Mouse (Mus musculus): ENCODE measurements around the gene Pdpk1. TPM values are rescaled to one million over a fixed set of nuclear protein-coding genes. Genes with fewer than 3 reads are reported as not detected.
"Not testable (repeated sequence)": the region's sequence is repeated elsewhere in the genome, so short reads cannot be mapped to it uniquely, and the experiment has no call there.

Pdpk1 gene
- polyA plus RNA-seq, 1 experiment from 2014 or later: 46.9 TPM

- Histone ChIP-seq H3K4me2 (no peak overlapping the region), H3K27me3 (replicated peaks) (no peaks in the 10 kb centered on the region), H3K36me3 (no peaks in the 10 kb centered on the region), H3K4me1 (replicated peaks) (peaks cover 11% of the 10 kb centered on the region), H3K9ac (no peak overlapping the region), H3K9me3 (replicated peaks) (no peaks in the 10 kb centered on the region), H3K27ac (ENCODE audit: poor library complexity, severe bottlenecking) (no peak overlapping the region), H3K4me3 (no peak overlapping the region)
- ATAC-seq (ENCODE audit: insufficient number of reproducible peaks, low FRiP score): no peak
- whole genome bisulfite sequencing: 84% methylated on average over 3 of the region's 3 CpGs
Measured at GRCm38 (mm10) chr17:24119446-24119845, 31.3 kb downstream of the Pdpk1 start.

- Histone ChIP-seq H3K9ac (no peak overlapping the region), H3K4me2 (no peak overlapping the region), H3K27me3 (replicated peaks) (no peaks in the 10 kb centered on the region), H3K27ac (ENCODE audit: poor library complexity, severe bottlenecking) (no peak overlapping the region), H3K4me3 (no peak overlapping the region), H3K4me1 (replicated peaks) (peaks cover 19% of the 10 kb centered on the region), H3K36me3 (peaks cover 23% of the 10 kb centered on the region), H3K9me3 (replicated peaks) (no peaks in the 10 kb centered on the region)
- no peak for ATAC-seq (ENCODE audit: insufficient number of reproducible peaks, low FRiP score)
- WGBS: 80% methylated on average over 4 of the region's 4 CpGs
Measured at GRCm38 (mm10) chr17:24113031-24113430, 37.7 kb downstream of the Pdpk1 start.

GRCm38 (mm10) chr17:24111256-24111655, 39.5 kb downstream of the Pdpk1 start:
- Histone ChIP-seq H3K27me3 (replicated peaks) (no peaks in the 10 kb centered on the region), H3K4me3 (no peak overlapping the region), H3K4me1 (replicated peaks) (peaks cover 17% of the 10 kb centered on the region), H3K9me3 (replicated peaks) (no peaks in the 10 kb centered on the region), H3K36me3 (peaks cover 27% of the 10 kb centered on the region), H3K4me2 (no peak overlapping the region), H3K27ac (ENCODE audit: poor library complexity, severe bottlenecking) (no peak overlapping the region), H3K9ac (no peak overlapping the region)
- 89% methylated on average over 1 of the region's 1 CpGs for WGBS
- no peak for ATAC-seq (ENCODE audit: insufficient number of reproducible peaks, low FRiP score)

- peaks cover 11% of the 10 kb centered on the region; the same call in 1 of the 2 replicates for H3K4me1 ChIP-seq (replicated peaks)
- H3K9ac ChIP-seq: no peak overlapping the region
- H3K27ac ChIP-seq (ENCODE audit: poor library complexity, severe bottlenecking): peak overlapping the region; percentile 73
- H3K4me3 ChIP-seq: no peak overlapping the region
- peaks cover 47% of the 10 kb centered on the region for H3K36me3 ChIP-seq
- 38% methylated on average over 1 of the region's 1 CpGs for WGBS
- no peaks in the 10 kb centered on the region for H3K27me3 ChIP-seq (replicated peaks)
- no peaks in the 10 kb centered on the region for H3K9me3 ChIP-seq (replicated peaks)
- H3K4me2 ChIP-seq: no peak overlapping the region
- 0 out of 2 replicates have a peak, but pooled peaks have one; percentile 63 for ATAC-seq (ENCODE audit: insufficient number of reproducible peaks, low FRiP score)
Measured at GRCm38 (mm10) chr17:24108896-24109295, 41.8 kb downstream of the Pdpk1 start.

- Histone ChIP-seq H3K4me1 (replicated peaks) (peaks cover 8% of the 10 kb centered on the region; the same call in 1 of the 2 replicates), H3K27ac (ENCODE audit: poor library complexity, severe bottlenecking) (no peak overlapping the region), H3K36me3 (peaks cover 64% of the 10 kb centered on the region), H3K9ac (no peak overlapping the region), H3K4me2 (no peak overlapping the region), H3K9me3 (replicated peaks) (no peaks in the 10 kb centered on the region), H3K27me3 (replicated peaks) (no peaks in the 10 kb centered on the region), H3K4me3 (no peak overlapping the region)
- WGBS: 85% methylated on average over 2 of the region's 2 CpGs
- no peak for ATAC-seq (ENCODE audit: insufficient number of reproducible peaks, low FRiP score)
Measured at GRCm38 (mm10) chr17:24105111-24105510, 45.6 kb downstream of the Pdpk1 start.

- ATAC-seq (ENCODE audit: insufficient number of reproducible peaks, low FRiP score): no peak
- H3K9ac ChIP-seq: no peak overlapping the region
- no peak overlapping the region for H3K4me2 ChIP-seq
- H3K4me1 ChIP-seq (replicated peaks): no peaks in the 10 kb centered on the region
- peaks cover 67% of the 10 kb centered on the region for H3K36me3 ChIP-seq
- no peaks in the 10 kb centered on the region for H3K27me3 ChIP-seq (replicated peaks)
- H3K27ac ChIP-seq (ENCODE audit: poor library complexity, severe bottlenecking): no peak overlapping the region
- H3K4me3 ChIP-seq: no peak overlapping the region
- H3K9me3 ChIP-seq (replicated peaks): no peaks in the 10 kb centered on the region
- WGBS: 92% methylated on average over 4 of the region's 4 CpGs
Measured at GRCm38 (mm10) chr17:24098354-24098753, 52.4 kb downstream of the Pdpk1 start.

- 88% methylated on average over 1 of the region's 1 CpGs for WGBS
- H3K27ac ChIP-seq (ENCODE audit: poor library complexity, severe bottlenecking): no peak overlapping the region
- peaks cover 2% of the 10 kb centered on the region; the same call in 1 of the 2 replicates for H3K4me1 ChIP-seq (replicated peaks)
- no peak overlapping the region for H3K9ac ChIP-seq
- peaks cover 78% of the 10 kb centered on the region for H3K36me3 ChIP-seq
- no peak for ATAC-seq (ENCODE audit: insufficient number of reproducible peaks, low FRiP score)
- no peak overlapping the region for H3K4me3 ChIP-seq
- H3K9me3 ChIP-seq (replicated peaks): no peaks in the 10 kb centered on the region
- H3K4me2 ChIP-seq: no peak overlapping the region
- no peaks in the 10 kb centered on the region for H3K27me3 ChIP-seq (replicated peaks)
Measured at GRCm38 (mm10) chr17:24090575-24090974, 60.1 kb downstream of the Pdpk1 start.

GRCm38 (mm10) chr17:24086399-24086798, 64.3 kb downstream of the Pdpk1 start:
- peaks cover 67% of the 10 kb centered on the region for H3K36me3 ChIP-seq
- H3K4me2 ChIP-seq: not testable (repeated sequence)
- 89% methylated on average over 4 of the region's 4 CpGs for WGBS

GRCm38 (mm10) chr17:24084593-24084992, 66.1 kb downstream of the Pdpk1 start:
- no peak for ATAC-seq (ENCODE audit: insufficient number of reproducible peaks, low FRiP score)
- H3K9me3 ChIP-seq (replicated peaks): no peaks in the 10 kb centered on the region
- H3K27me3 ChIP-seq (replicated peaks): no peaks in the 10 kb centered on the region
- H3K4me1 ChIP-seq (replicated peaks): peaks cover 2% of the 10 kb centered on the region; the same call in 1 of the 2 replicates
- 53% methylated on average over 1 of the region's 1 CpGs for WGBS
- H3K4me2 ChIP-seq: no peak overlapping the region
- no peak overlapping the region for H3K4me3 ChIP-seq
- H3K27ac ChIP-seq (ENCODE audit: poor library complexity, severe bottlenecking): no peak overlapping the region
- no peak overlapping the region for H3K9ac ChIP-seq
- peaks cover 62% of the 10 kb centered on the region for H3K36me3 ChIP-seq

More at GRCm38 (mm10) chr17:24086399-24086798, 64.3 kb downstream of the Pdpk1 start:
- H3K27ac ChIP-seq (ENCODE audit: poor library complexity, severe bottlenecking); H3K9ac ChIP-seq; ATAC-seq (ENCODE audit: insufficient number of reproducible peaks, low FRiP score); H3K4me3 ChIP-seq; H3K9me3 ChIP-seq (replicated peaks); H3K4me1 ChIP-seq (replicated peaks); H3K27me3 ChIP-seq (replicated peaks): not testable (repeated sequence)

GRCm38 (mm10) chr17:24077101-24077500, 73.6 kb downstream of the Pdpk1 start:
- no peak overlapping the region for H3K4me3 ChIP-seq
- H3K4me1 ChIP-seq (replicated peaks): peaks cover 1% of the 10 kb centered on the region
- H3K9ac ChIP-seq: no peak overlapping the region
- WGBS: 81% methylated on average over 2 of the region's 2 CpGs
- H3K4me2 ChIP-seq: no peak overlapping the region
- no peaks in the 10 kb centered on the region for H3K9me3 ChIP-seq (replicated peaks)
- no peaks in the 10 kb centered on the region for H3K27me3 ChIP-seq (replicated peaks)
- no peak overlapping the region for H3K27ac ChIP-seq (ENCODE audit: poor library complexity, severe bottlenecking)
- peaks cover 50% of the 10 kb centered on the region for H3K36me3 ChIP-seq
- ATAC-seq (ENCODE audit: insufficient number of reproducible peaks, low FRiP score): no peak

- Histone ChIP-seq H3K9ac (peak within 1 kb of the TSS; percentile 96), H3K4me3 (peak within 1 kb of the TSS; percentile 94), H3K4me2 (peak within 1 kb of the TSS; percentile 83), H3K36me3 (peaks cover 31% of the 10 kb centered on the region), H3K4me1 (replicated peaks) (peaks cover 6% of the 10 kb centered on the region), H3K27me3 (replicated peaks) (no peaks in the 10 kb centered on the region), H3K27ac (ENCODE audit: poor library complexity, severe bottlenecking) (peak within 1 kb of the TSS; percentile 78), H3K9me3 (replicated peaks) (no peaks in the 10 kb centered on the region)
- ATAC-seq (ENCODE audit: insufficient number of reproducible peaks, low FRiP score): peak; percentile 93
- under 1% methylated on average over 62 of the region's 62 CpGs for WGBS
Measured at GRCm38 (mm10) chr17:24072919-24073696, 77.6 kb downstream of the Pdpk1 start, which contains the start of gene Kctd5. Kctd5 (minus strand) TSS chr17:24073485.
